Mouse (Mus musculus) liver, embryonic 14 days (tissue): ENCODE measurements around the gene Asb6. TPM values are rescaled to one million over a fixed set of nuclear protein-coding genes. Genes with fewer than 3 reads are reported as not detected.

Source experiments
- polyA plus RNA-seq: library from polyadenylated mRNA; depleted of rRNA; stranded (reverse); fragments of >200 nt; gene quantifications from 2 replicates; pipeline ENCODE4 v1.2.3, GENCODE M21; 2012; rRNA removed

Gene Asb6
- 22.5 and 26.0 TPM in 2 replicates for polyA plus RNA-seq

DNA sequence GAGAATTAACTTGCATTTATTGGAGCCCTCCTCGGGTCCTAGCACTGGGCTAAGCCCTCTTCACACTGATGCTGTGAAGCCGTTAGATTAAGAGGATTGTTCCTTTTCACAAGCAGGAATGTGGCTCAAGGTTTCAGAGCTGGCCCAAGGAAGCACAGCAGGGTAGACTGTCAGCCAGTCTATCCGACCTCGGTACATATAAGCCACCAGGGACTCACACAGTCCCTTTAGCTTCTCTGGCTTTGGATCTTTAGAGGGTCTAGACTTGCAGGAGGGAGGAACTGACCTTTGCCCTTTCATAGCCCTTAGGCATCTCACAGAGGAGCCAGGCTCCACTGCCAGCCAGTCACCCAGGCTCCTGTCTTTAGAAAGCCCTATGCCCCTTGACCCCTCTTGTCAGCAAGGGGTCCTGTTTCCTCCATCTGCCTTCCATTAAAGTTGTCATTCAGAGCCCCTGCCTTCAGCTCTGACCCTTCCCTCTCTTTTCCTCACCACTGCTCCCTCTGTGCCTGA is at the start of gene Asb6:
Asb6 (minus strand) TSS at position 51 of the 513 bp plus-strand sequence.

DNA sequence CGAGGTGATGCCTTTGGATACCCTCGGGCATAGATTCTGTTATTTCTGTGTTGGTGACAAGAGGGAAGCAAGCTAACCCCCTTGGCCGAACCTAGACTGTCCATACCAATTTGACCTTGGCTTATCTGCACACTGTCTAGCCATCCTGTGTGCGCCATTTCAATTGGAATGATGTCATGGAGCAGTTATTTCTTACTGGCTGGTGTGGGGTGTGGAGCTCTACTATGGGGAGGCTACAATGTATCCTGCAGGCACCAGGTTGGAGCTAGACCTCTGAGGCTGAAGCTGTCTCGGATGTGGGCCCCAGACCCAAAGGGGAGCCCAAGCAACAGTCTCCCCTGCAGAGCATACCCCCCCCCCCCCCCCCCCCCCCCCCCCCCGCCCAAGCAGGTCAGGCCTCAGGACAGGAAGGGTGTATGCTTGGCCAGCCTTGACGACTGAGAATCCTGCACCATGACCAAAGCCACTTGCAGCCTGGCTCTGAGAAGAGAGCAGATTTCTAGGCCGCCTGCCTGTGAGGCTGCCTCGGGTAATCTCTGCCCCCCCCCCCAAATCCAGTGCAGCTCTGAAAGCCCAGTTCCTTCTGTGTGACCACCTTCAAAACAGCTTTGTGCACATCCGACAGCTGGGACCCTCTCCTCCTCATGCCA is 4.4 kb upstream of the Asb6 start, which contains the start of gene Prrx2:
Prrx2 (plus strand) TSS at position 600 of the 650 bp plus-strand sequence.

DNA sequence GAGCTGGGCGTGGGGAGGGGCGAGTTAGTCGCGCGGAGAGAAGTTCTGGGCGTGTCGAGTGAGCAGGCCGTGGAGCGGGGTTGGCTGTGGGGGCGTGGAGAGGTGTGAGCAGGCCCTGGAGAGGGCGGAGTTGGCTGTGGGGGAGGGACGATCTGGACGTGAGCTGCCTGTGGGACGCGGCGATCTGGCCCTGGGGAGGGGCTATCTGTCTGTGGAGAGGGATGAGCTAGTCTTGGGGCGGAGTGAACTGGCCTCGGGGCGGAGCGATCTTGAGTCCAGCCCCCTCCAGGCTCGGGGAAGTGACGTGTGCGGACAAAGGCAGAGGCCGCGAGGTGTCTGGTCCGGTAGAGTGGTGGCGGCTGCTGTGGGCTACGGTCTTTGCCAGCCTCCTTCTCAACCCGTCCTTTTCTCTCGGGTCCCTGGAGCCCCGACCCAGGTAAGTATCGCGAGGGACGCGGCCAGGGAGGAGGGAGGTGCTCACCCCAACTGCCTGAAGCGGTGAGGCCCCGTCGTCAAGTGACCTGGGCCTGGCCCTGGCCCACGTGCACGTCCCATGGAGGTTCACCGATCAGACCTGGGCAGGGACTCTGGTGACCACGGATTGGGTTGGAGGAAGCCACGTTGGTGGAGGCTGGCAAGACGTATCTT is 22.4 kb downstream of the Asb6 start, which contains the start of gene Ntmt1:
Ntmt1 (plus strand) TSS at position 179 of the 648 bp plus-strand sequence.

DNA sequence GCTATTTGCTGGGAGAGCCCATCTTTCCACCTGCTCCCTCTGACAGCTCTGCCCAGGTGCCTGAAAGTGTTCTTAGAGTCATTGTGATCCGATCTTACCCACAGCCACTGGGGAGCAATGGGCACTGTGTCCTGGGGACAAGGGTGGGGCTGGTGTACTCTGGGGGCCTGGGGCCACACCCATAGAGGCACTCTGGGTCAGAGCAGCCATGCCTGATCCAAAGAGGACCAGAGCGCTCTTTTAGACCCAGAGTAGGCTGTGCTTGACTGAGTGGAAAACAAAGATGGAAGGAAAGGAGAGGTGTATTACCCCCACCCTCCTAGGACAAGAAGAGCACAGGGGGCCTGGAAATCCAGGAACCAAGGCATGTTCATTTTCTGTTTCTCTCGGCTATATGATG is 26.5 kb downstream of the Asb6 start, which contains the start of gene 1700001O22Rik:
1700001O22Rik (minus strand) TSS at position 58 of the 400 bp plus-strand sequence.

Other genes with a start within 250 kb of the Asb6 start
- gene Cstad, start 235.3 kb downstream of the Asb6 start, polyA plus RNA-seq: 0.08 and 0.12 TPM in 2 replicates
- gene 1700001O22Rik, start 26.7 kb downstream of the Asb6 start, polyA plus RNA-seq: 0.05 and 0.06 TPM in 2 replicates
- 13.4 and 15.6 TPM in 2 replicates for gene Ntmt1, start 22.5 kb downstream of the Asb6 start, polyA plus RNA-seq
- gene Prrx2, start 4.6 kb upstream of the Asb6 start, polyA plus RNA-seq: 0.41 and 0.71 TPM in 2 replicates
- gene Ptges, start 99.5 kb upstream of the Asb6 start, polyA plus RNA-seq: 0.11 and 0.12 TPM in 2 replicates
- 14.1 and 16.4 TPM in 2 replicates for gene Tor1b, start 122.6 kb upstream of the Asb6 start, polyA plus RNA-seq
- gene Tor1a, start 137.6 kb upstream of the Asb6 start, polyA plus RNA-seq: 24.6 and 30.5 TPM in 2 replicates
- gene BC005624, start 151.9 kb upstream of the Asb6 start, polyA plus RNA-seq: 26.6 and 28.3 TPM in 2 replicates
- gene Usp20, start 151.9 kb upstream of the Asb6 start, polyA plus RNA-seq: 2.3 and 2.8 TPM in 2 replicates